Mouse (Mus musculus) CH12.LX (cell line): ENCODE measurements around the gene Ssr1. TPM values are rescaled to one million over a fixed set of nuclear protein-coding genes. Genes with fewer than 3 reads are reported as not detected.

Experiments used
- DNase-seq: peaks from one replicate; pipeline ENCODE4 v3.0.0-alpha.2; 2013; ENCODE audit errors: extremely low read depth
- H3K27ac ChIP-seq: 2 replicates; pipeline ENCODE4 v1.5.1; 2012; ENCODE audit warnings: low read depth, mild to moderate bottlenecking, control low read depth, moderate library complexity; ENCODE audit not compliant: insufficient read depth
- H3K27me3 ChIP-seq: replicated peaks from 2 replicates; pipeline ENCODE3; 2012; ENCODE audit warnings: inconsistent platforms
- H3K36me3 ChIP-seq, 2 experiments: replicated peaks in 1 of 2; 2 replicates each; pipeline versions ENCODE3 to v1.6.1; 2012; ENCODE audit warnings: inconsistent platforms in 1 of 2, low read length in 1 of 2, mild to moderate bottlenecking in 1 of 2, mixed read lengths in 1 of 2, moderate library complexity in 1 of 2; ENCODE audit not compliant: control insufficient read depth in 1 of 2, insufficient read depth in 1 of 2
- H3K4me1 ChIP-seq, 2 experiments: 2 replicates each; pipeline ENCODE4 v1.6.1; 2012; ENCODE audit warnings: inconsistent platforms in 1 of 2, moderate library complexity in 1 of 2; ENCODE audit not compliant: insufficient read depth in 2 of 2, control insufficient read depth in 1 of 2
- H3K4me2 ChIP-seq: 2 replicates; pipeline ENCODE4 v1.6.1; 2012; ENCODE audit warnings: low read depth, mild to moderate bottlenecking, control low read depth; ENCODE audit not compliant: poor library complexity, insufficient read depth, severe bottlenecking
- H3K4me3 ChIP-seq, 3 experiments: fragments of 150-350 bp in 1 of 3; sonication (generic) in 1 of 3; replicated peaks in 1 of 3; 2 replicates each; pipeline versions ENCODE3 to v1.5.1; 2011 to 2012; ENCODE audit warnings: low read depth in 2 of 3, low read length in 2 of 3, mild to moderate bottlenecking in 2 of 3, moderate library complexity in 2 of 3, control low read depth in 1 of 3, improper control_type of control experiment in 1 of 3, inconsistent platforms in 1 of 3, mixed read lengths in 1 of 3; ENCODE audit not compliant: poor library complexity in 1 of 3
- H3K79me2 ChIP-seq: replicated peaks from 2 replicates; pipeline ENCODE4 v1.6.1; 2012; ENCODE audit warnings: mild to moderate bottlenecking, moderate library complexity; ENCODE audit not compliant: control insufficient read depth, poor library complexity, insufficient read depth, severe bottlenecking; ENCODE audit errors: extremely low read depth
- H3K9ac ChIP-seq: 2 replicates; pipeline ENCODE4 v1.6.1; 2012; ENCODE audit warnings: low read depth, mild to moderate bottlenecking, control low read depth, moderate library complexity; ENCODE audit not compliant: insufficient read depth
- H3K9me3 ChIP-seq: replicated peaks from 2 replicates; pipeline ENCODE3; 2012; ENCODE audit warnings: low read length, inconsistent platforms, mixed read lengths
- BHLHE40 ChIP-seq: IDR thresholded peaks from 2 replicates; pipeline ENCODE4 v1.6.1; 2011; ENCODE audit warnings: mild to moderate bottlenecking, low read depth, low read length, improper control_type of control experiment
- CHD1 ChIP-seq: IDR thresholded peaks from 2 replicates; pipeline ENCODE4 v1.6.1; 2012; ENCODE audit warnings: low read depth, low read length, improper control_type of control experiment, inconsistent platforms
- CHD2 ChIP-seq: IDR thresholded peaks from 2 replicates; pipeline ENCODE4 v1.6.1; 2011; ENCODE audit warnings: low read length, improper control_type of control experiment
- ELF1 ChIP-seq: IDR thresholded peaks from 2 replicates; pipeline ENCODE4 v1.6.1; 2014; ENCODE audit warnings: low read depth, mild to moderate bottlenecking, inconsistent platforms, low read length, improper control_type of control experiment
- EP300 ChIP-seq: IDR thresholded peaks from 2 replicates; pipeline ENCODE4 v1.6.1; 2011; ENCODE audit warnings: low read length, improper control_type of control experiment
- ETS1 ChIP-seq: conservative IDR thresholded peaks from 2 replicates; pipeline ENCODE4 v1.6.1; 2012; ENCODE audit warnings: low read depth, mild to moderate bottlenecking, inconsistent platforms, low read length, improper control_type of control experiment, moderate library complexity
- HCFC1 ChIP-seq: IDR thresholded peaks from 2 replicates; pipeline ENCODE4 v1.6.1; 2012; ENCODE audit warnings: low read depth, mild to moderate bottlenecking, inconsistent platforms, low read length, improper control_type of control experiment
- IRF4 ChIP-seq: IDR thresholded peaks from 2 replicates; pipeline ENCODE4 v1.6.1; 2014; ENCODE audit warnings: low read depth, mild to moderate bottlenecking, inconsistent platforms, low read length, improper control_type of control experiment
- JUN ChIP-seq: IDR thresholded peaks from 2 replicates; pipeline ENCODE4 v1.6.1; 2011; ENCODE audit warnings: low read depth, mild to moderate bottlenecking, low read length, improper control_type of control experiment, moderate library complexity; ENCODE audit not compliant: insufficient read depth
- JUND ChIP-seq: conservative IDR thresholded peaks from 2 replicates; pipeline ENCODE4 v1.6.1; 2011; ENCODE audit warnings: low read depth, low read length, improper control_type of control experiment
- KAT2A ChIP-seq: IDR thresholded peaks from 2 replicates; pipeline ENCODE4 v1.6.1; 2012; ENCODE audit warnings: low read length, improper control_type of control experiment, inconsistent platforms; ENCODE audit not compliant: insufficient replicate concordance
- MAFK ChIP-seq: IDR thresholded peaks from 2 replicates; pipeline ENCODE4 v1.6.1; 2011; ENCODE audit warnings: low read length, improper control_type of control experiment; ENCODE audit not compliant: insufficient replicate concordance
- MAZ ChIP-seq: IDR thresholded peaks from 2 replicates; pipeline ENCODE4 v1.6.1; 2012; ENCODE audit warnings: low read depth, mild to moderate bottlenecking, inconsistent platforms, low read length, improper control_type of control experiment, moderate library complexity
- MEF2A ChIP-seq: IDR thresholded peaks from 2 replicates; pipeline ENCODE4 v1.6.1; 2014; ENCODE audit warnings: low read depth, mild to moderate bottlenecking, inconsistent platforms, low read length, improper control_type of control experiment, borderline replicate concordance
- MYC ChIP-seq: IDR thresholded peaks from 2 replicates; pipeline ENCODE4 v1.6.1; 2011; ENCODE audit warnings: low read depth, mild to moderate bottlenecking, improper control_type of control experiment, low read length
- NELFE ChIP-seq: IDR thresholded peaks from 2 replicates; pipeline ENCODE4 v1.6.1; 2011; ENCODE audit warnings: low read depth, low read length, improper control_type of control experiment
- POLR2AphosphoS2 ChIP-seq: IDR thresholded peaks from 2 replicates; pipeline ENCODE4 v1.6.1; 2011; ENCODE audit warnings: low read depth, low read length, improper control_type of control experiment
- RAD21 ChIP-seq: IDR thresholded peaks from 2 replicates; pipeline ENCODE4 v1.6.1; 2011; ENCODE audit warnings: low read depth, mild to moderate bottlenecking, low read length, improper control_type of control experiment, moderate library complexity
- RCOR1 ChIP-seq: conservative IDR thresholded peaks from 2 replicates; pipeline ENCODE4 v1.6.1; 2012; ENCODE audit warnings: low read depth, mild to moderate bottlenecking, inconsistent platforms, low read length, improper control_type of control experiment
- SMC3 ChIP-seq: IDR thresholded peaks from 2 replicates; pipeline ENCODE4 v1.6.1; 2011; ENCODE audit warnings: low read depth, low read length, improper control_type of control experiment
- TBP ChIP-seq: conservative IDR thresholded peaks from 2 replicates; pipeline ENCODE4 v1.6.1; 2011; ENCODE audit warnings: low read depth, low read length, improper control_type of control experiment
- TCF12 ChIP-seq: IDR thresholded peaks from 2 replicates; pipeline ENCODE4 v1.6.1; 2014; ENCODE audit warnings: low read depth, mild to moderate bottlenecking, inconsistent platforms, low read length, improper control_type of control experiment
- USF2 ChIP-seq: conservative IDR thresholded peaks from 2 replicates; pipeline ENCODE4 v1.6.1; 2011; ENCODE audit warnings: low read depth, low read length, improper control_type of control experiment
- ZC3H11A ChIP-seq: IDR thresholded peaks from 2 replicates; pipeline ENCODE4 v1.6.1; 2012; ENCODE audit warnings: low read depth, mild to moderate bottlenecking, inconsistent platforms, low read length, improper control_type of control experiment
- ZMIZ1 ChIP-seq: IDR thresholded peaks from 2 replicates; pipeline ENCODE4 v1.6.1; 2012; ENCODE audit warnings: low read depth, mild to moderate bottlenecking, inconsistent platforms, low read length, improper control_type of control experiment
- dilution Hi-C: fragments of 300-500 bp; cut with MboI; formaldehyde crosslinking; loops from 2 replicates; pipeline ENCODE4 v1.14.3; 2020; ENCODE audit warnings: low sequenced_read_pairs; ENCODE audit not compliant: extremely low pct_unique_long_range_greater_than_20kb, extremely low pct_ligation_motif_present
- in situ Hi-C: fragments of 300-500 bp; cut with MboI; formaldehyde crosslinking; loops from 3 replicates; pipeline ENCODE4 v1.14.3; 2019; ENCODE audit warnings: low sequenced_read_pairs, low pct_ligation_motif_present, low pct_unique_long_range_greater_than_20kb, mixed read lengths
- polyA plus RNA-seq: library from polyadenylated mRNA; unstranded; fragments of >175 nt; gene quantifications from 2 replicates; pipeline ENCODE4 v1.2.1, GENCODE M21; 2012; ENCODE audit warnings: low read depth; ENCODE audit not compliant: insufficient read length
- total RNA-seq, 2 experiments: library from RNA; depleted of rRNA; stranded (reverse); fragments of 300-350 nt in 1 of 2; fragments of >200 nt in 1 of 2; gene quantifications; 2 replicates each; pipeline ENCODE4 v1.2.3; 2012 to 2014

Gene Ssr1
- total and polyA plus RNA-seq, 3 experiments: 67.1 to 167 (median 145) TPM

DNA sequence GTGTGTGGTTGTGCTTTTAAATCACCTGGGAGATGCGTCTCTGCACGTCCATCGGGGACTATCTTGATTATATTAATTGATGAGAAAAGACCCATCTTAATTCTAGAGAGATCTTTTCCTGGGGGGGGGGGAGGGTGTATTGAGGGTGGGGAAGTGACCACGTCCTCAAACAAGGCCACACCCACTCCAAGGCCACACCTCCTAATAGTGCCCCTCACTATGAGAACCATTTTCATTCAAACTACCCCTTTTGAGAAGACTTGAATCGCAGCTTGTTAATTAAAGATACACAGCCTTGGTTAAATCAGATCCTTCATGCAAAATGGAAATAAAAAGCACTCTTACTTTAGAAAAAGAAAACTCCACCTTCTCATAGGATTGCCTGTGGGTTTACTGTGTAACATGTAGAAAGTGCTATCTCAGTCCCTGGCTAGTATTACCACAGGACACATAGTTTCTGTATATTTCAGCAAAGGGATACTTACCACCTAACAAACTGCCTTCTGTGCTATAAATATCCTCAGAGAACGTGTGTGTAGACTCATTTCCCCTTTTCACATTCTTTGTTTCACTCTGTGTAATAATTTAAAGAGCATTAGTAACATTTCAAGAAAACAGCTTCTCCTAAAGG is 33.7 kb upstream of the Ssr1 start:
- no peaks in the 10 kb centered on the region for H3K79me2 ChIP-seq
- H3K9me3 ChIP-seq: peaks cover 6% of the 10 kb centered on the region
- peaks cover 0 to 3% of the 10 kb centered on the region in 2 experiments for H3K36me3 ChIP-seq
- TF ChIP-seq ETS1: peak; percentile 65
- TF ChIP-seq MAZ: no peak
- TF ChIP-seq TCF12: peak; percentile 35
- peak; percentile 64; the same call in 1 of the 2 replicates for TF ChIP-seq MYC
- TF ChIP-seq USF2: no peak
- TF ChIP-seq ZC3H11A: no peak
- TF ChIP-seq JUN: peak; percentile 59; the same call in 1 of the 2 replicates
- TF ChIP-seq ELF1: no peak
- peak; percentile 92 for TF ChIP-seq BHLHE40
- TF ChIP-seq MEF2A: peak; percentile 98
- no peak for TF ChIP-seq NELFE
- TF ChIP-seq EP300: peak; percentile 89
- TF ChIP-seq ZMIZ1: no peak
- peak; percentile 42 for TF ChIP-seq CHD2
- no peak for TF ChIP-seq RAD21
- TF ChIP-seq CHD1: peak; percentile 79; the same call in 1 of the 2 replicates
- TF ChIP-seq KAT2A: no peak
- peak; percentile 92 for TF ChIP-seq IRF4
- no peak for TF ChIP-seq SMC3
- TF ChIP-seq HCFC1: 0 out of 2 replicates have a peak, but pooled peaks have one; percentile 40
- TF ChIP-seq JUND: peak; percentile 80
- peak; percentile 74; the same call in 1 of the 2 replicates for TF ChIP-seq TBP
- no peak for TF ChIP-seq POLR2AphosphoS2
- peak; percentile 31; the same call in 1 of the 2 replicates for TF ChIP-seq RCOR1
- 0 out of 2 replicates have a peak, but pooled peaks have one; percentile 12 for TF ChIP-seq MAFK
- H3K27me3 ChIP-seq: no peaks in the 10 kb centered on the region
- peak overlapping the region in 1 of 3 experiments; percentile 26 for H3K4me3 ChIP-seq
- peak overlapping the region; percentile 37 for H3K9ac ChIP-seq
- dilution Hi-C loops: no loop called here
- DNase-seq: peak; percentile 73
- in situ Hi-C loops: no loop called here
- H3K4me2 ChIP-seq: peak overlapping the region; percentile 78
- H3K4me1 ChIP-seq: peaks cover 4 to 29% of the 10 kb centered on the region in 2 experiments; a peak in 3 of 4 replicates
- peak overlapping the region; percentile 73 for H3K27ac ChIP-seq
